Mouse (Mus musculus): ENCODE measurements around the gene Fcgr1. TPM values are rescaled to one million over a fixed set of nuclear protein-coding genes. Genes with fewer than 3 reads are reported as not detected.

Fcgr1 gene
- polyA plus RNA-seq, 1 experiment from 2014 or later, result 4.7 TPM

DNA sequence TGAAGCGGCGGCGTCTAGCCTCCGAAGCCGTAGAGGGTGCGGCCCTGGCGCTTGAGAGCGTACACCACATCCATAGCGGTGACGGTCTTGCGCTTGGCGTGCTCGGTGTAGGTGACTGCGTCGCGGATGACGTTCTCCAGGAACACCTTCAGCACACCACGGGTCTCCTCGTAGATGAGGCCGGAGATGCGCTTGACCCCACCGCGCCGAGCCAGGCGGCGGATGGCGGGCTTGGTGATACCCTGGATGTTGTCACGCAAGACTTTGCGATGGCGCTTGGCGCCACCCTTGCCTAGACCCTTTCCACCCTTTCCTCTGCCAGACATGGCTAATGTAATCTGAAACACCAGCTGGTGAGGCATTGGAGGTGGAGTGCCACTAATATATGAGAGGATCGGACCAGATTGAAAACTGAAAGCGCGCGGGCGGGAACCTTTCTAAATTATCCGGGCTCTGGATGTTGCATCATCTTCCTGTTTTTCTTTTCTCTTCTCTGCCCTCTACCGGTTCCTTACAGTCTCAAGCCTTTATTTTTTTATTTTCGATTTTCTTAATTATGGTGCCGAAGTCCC, 30.7 kb downstream of the Fcgr1 start, which contains the start of gene Hist2h4:
Gene Hist2h4, minus strand, starts transcription at position 333 of the 572 bp plus-strand sequence.
- H3K4me1 ChIP-seq (ENCODE audit: insufficient read depth, low read depth, low read length), result peaks cover 6% of the 10 kb centered on the region; the same call in 1 of the 2 replicates
- H3K4me2 ChIP-seq (replicated peaks; ENCODE audit: low read depth, low read length), result peak within 1 kb of the TSS; percentile 62
- H3K36me3 ChIP-seq (ENCODE audit: insufficient read depth, low read length), result no peaks in the 10 kb centered on the region
- DNase-seq (ENCODE audit: low spot score) (peak; percentile 98), ATAC-seq (peak; percentile 83)
- peaks cover 10% of the 10 kb centered on the region; the same call in 1 of the 2 replicates for H3K27me3 ChIP-seq (replicated peaks; ENCODE audit: insufficient read depth, low read length)
- no peaks in the 10 kb centered on the region for H3K9me3 ChIP-seq (ENCODE audit: low read length)
- WGBS, result under 1% methylated on average over 40 of the region's 40 CpGs
- H3K4me3 ChIP-seq (ENCODE audit: low read depth, low read length), result peak within 1 kb of the TSS; percentile 56
- TF ChIP-seq CTCF (IDR thresholded peaks at IDR 0.05) (peak; percentile 63), EP300 (IDR thresholded peaks at IDR 0.05) (peak; percentile 94)
- peak within 1 kb of the TSS; percentile 94 for H3K27ac ChIP-seq (ENCODE audit: low read length)
- peak within 1 kb of the TSS; percentile 62 for H3K9ac ChIP-seq (replicated peaks; ENCODE audit: low read depth)

GRCm38 (mm10) chr3:96262216-96262875, 31.4 kb downstream of the Fcgr1 start:
- Histone ChIP-seq H3K9ac (replicated peaks; ENCODE audit: low read depth) (peak overlapping the region; percentile 62), H3K4me2 (replicated peaks; ENCODE audit: low read depth, low read length) (peak overlapping the region; percentile 62), H3K9me3 (ENCODE audit: low read length) (no peaks in the 10 kb centered on the region), H3K27me3 (replicated peaks; ENCODE audit: insufficient read depth, low read length) (peaks cover 10% of the 10 kb centered on the region; the same call in 1 of the 2 replicates), H3K27ac (ENCODE audit: low read length) (peak overlapping the region; percentile 92), H3K4me3 (ENCODE audit: low read depth, low read length) (peak overlapping the region; percentile 56), H3K4me1 (ENCODE audit: insufficient read depth, low read depth, low read length) (peaks cover 6% of the 10 kb centered on the region; the same call in 1 of the 2 replicates), H3K36me3 (ENCODE audit: insufficient read depth, low read length) (no peaks in the 10 kb centered on the region)
- TF ChIP-seq CTCF (IDR thresholded peaks at IDR 0.05), result 0 out of 2 replicates have a peak, but pooled peaks have one; percentile 0
- TF ChIP-seq EP300 (IDR thresholded peaks at IDR 0.05), result no peak
- DNase-seq (ENCODE audit: low spot score), result peak; percentile 95
- under 1% methylated on average over 19 of the region's 19 CpGs for WGBS
- ATAC-seq, result peak; percentile 85

DNA sequence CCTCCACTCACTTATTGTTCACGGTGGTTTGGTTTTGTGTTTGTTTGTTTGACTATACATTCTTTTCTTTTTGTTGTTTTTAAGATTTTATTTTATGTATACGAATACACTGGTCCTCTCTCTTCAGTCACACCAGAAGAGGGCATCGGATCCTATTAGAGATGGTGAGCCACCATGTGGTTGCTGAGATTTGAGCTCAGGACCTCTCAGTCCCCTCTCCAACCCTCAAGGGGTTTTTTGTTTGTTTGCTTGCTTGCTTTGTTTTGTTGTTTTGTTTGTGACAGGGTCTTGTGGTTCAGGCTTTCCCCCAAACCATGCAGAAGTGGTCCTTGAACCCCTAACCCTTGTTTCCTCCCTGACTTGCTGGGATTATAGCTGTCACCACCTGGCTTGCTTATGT, 32.1 kb downstream of the Fcgr1 start:
- no peak for DNase-seq (ENCODE audit: low spot score)
- WGBS, result 51% methylated on average over 3 of the region's 3 CpGs
- peak overlapping the region; percentile 62 for H3K4me2 ChIP-seq (replicated peaks; ENCODE audit: low read depth, low read length)
- H3K4me3 ChIP-seq (ENCODE audit: low read depth, low read length), result peak overlapping the region; percentile 56; the same call in 1 of the 2 replicates
- H3K4me1 ChIP-seq (ENCODE audit: insufficient read depth, low read depth, low read length), result peaks cover 6% of the 10 kb centered on the region; the same call in 1 of the 2 replicates
- peak; percentile 42 for TF ChIP-seq CTCF (IDR thresholded peaks at IDR 0.05)
- TF ChIP-seq EP300 (IDR thresholded peaks at IDR 0.05), result no peak
- peak overlapping the region; percentile 92 for H3K27ac ChIP-seq (ENCODE audit: low read length)
- no peaks in the 10 kb centered on the region for H3K9me3 ChIP-seq (ENCODE audit: low read length)
- no peak overlapping the region for H3K9ac ChIP-seq (replicated peaks; ENCODE audit: low read depth)
- ATAC-seq, result no peak
- H3K27me3 ChIP-seq (replicated peaks; ENCODE audit: insufficient read depth, low read length), result peaks cover 10% of the 10 kb centered on the region; the same call in 1 of the 2 replicates
- no peaks in the 10 kb centered on the region for H3K36me3 ChIP-seq (ENCODE audit: insufficient read depth, low read length)

DNA sequence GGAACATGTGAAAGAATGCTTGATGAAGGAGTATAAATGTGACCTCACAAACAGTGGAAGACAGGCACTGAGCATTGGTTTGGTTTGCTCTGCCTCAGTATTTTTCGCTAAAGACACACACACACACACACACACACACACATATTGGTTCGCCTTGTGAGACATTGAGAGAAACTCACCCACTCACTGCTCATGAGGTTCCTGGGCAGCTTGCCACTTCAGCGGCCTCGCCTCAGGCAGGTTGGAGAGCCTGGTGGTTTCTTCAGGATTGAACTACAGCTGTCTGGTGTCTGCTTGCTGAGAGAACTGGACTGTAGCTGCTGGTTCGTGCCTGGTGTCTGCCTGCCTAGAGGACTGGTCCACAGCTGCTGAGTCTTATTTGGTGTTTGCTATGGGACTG, 33.5 kb downstream of the Fcgr1 start:
- no peak for DNase-seq (ENCODE audit: low spot score)
- H3K9me3 ChIP-seq (ENCODE audit: low read length), result no peaks in the 10 kb centered on the region
- no peak for TF ChIP-seq EP300 (IDR thresholded peaks at IDR 0.05)
- ATAC-seq, result no peak
- peaks cover 6% of the 10 kb centered on the region; the same call in 1 of the 2 replicates for H3K4me1 ChIP-seq (ENCODE audit: insufficient read depth, low read depth, low read length)
- no peak overlapping the region for H3K9ac ChIP-seq (replicated peaks; ENCODE audit: low read depth)
- no peak overlapping the region for H3K4me3 ChIP-seq (ENCODE audit: low read depth, low read length)
- peaks cover 10% of the 10 kb centered on the region; the same call in 1 of the 2 replicates for H3K27me3 ChIP-seq (replicated peaks; ENCODE audit: insufficient read depth, low read length)
- no peaks in the 10 kb centered on the region for H3K36me3 ChIP-seq (ENCODE audit: insufficient read depth, low read length)
- H3K4me2 ChIP-seq (replicated peaks; ENCODE audit: low read depth, low read length), result no peak overlapping the region
- H3K27ac ChIP-seq (ENCODE audit: low read length), result no peak overlapping the region
- 85% methylated on average over 5 of the region's 5 CpGs for WGBS

GRCm38 (mm10) chr3:96257190-96257589, 36.6 kb downstream of the Fcgr1 start:
- H3K4me3 ChIP-seq (ENCODE audit: low read depth, low read length), result no peak overlapping the region
- H3K27me3 ChIP-seq (replicated peaks; ENCODE audit: insufficient read depth, low read length), result peaks cover 13% of the 10 kb centered on the region
- ATAC-seq (peak; percentile 46), DNase-seq (ENCODE audit: low spot score) (peak; percentile 74)
- WGBS, result 58% methylated on average over 3 of the region's 3 CpGs
- H3K36me3 ChIP-seq (ENCODE audit: insufficient read depth, low read length), result no peaks in the 10 kb centered on the region
- no peak overlapping the region for H3K9ac ChIP-seq (replicated peaks; ENCODE audit: low read depth)
- no peak overlapping the region for H3K27ac ChIP-seq (ENCODE audit: low read length)
- no peak overlapping the region for H3K4me2 ChIP-seq (replicated peaks; ENCODE audit: low read depth, low read length)
- H3K4me1 ChIP-seq (ENCODE audit: insufficient read depth, low read depth, low read length), result peaks cover 5% of the 10 kb centered on the region; the same call in 1 of the 2 replicates
- no peaks in the 10 kb centered on the region for H3K9me3 ChIP-seq (ENCODE audit: low read length)
- no peak for TF ChIP-seq EP300 (IDR thresholded peaks at IDR 0.05)
- no peak for TF ChIP-seq CTCF (IDR thresholded peaks at IDR 0.05)

DNA sequence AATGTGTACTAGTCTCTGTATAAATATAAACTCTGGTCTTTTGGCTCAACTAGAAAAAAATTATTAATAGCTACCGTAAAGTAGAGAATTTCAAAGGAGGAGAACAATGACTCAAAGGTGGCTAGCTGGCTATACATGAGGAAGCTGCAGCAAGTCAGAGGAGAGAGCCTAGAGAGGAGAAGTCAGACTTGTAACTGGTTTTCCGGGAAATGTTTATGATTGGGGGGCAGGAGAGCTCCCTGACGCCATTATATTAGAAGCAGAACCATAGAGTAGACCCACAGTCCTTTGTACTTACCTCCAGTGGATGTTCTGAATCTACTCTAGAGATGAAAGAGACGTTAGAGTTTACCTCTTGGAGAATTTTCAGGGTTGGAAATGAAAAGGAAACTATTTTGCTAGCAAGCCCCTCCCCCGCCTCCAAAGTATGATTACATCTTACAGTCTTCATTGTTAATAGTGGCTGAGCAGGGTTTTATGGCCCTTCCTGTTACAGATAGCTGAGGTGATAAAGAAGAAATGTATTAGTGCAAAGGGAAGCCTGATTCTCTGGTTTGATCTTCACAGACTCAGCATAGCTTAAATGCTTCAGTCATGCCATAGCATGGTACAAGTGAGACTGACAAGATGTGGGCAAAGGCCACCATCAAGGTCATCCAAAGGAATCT, 37.7 kb downstream of the Fcgr1 start:
- peaks cover 13% of the 10 kb centered on the region for H3K27me3 ChIP-seq (replicated peaks; ENCODE audit: insufficient read depth, low read length)
- DNase-seq (ENCODE audit: low spot score) (no peak), ATAC-seq (peak; percentile 32; the same call in 1 of the 2 replicates)
- no peaks in the 10 kb centered on the region for H3K36me3 ChIP-seq (ENCODE audit: insufficient read depth, low read length)
- H3K9me3 ChIP-seq (ENCODE audit: low read length), result no peaks in the 10 kb centered on the region
- no peak for TF ChIP-seq CTCF (IDR thresholded peaks at IDR 0.05)
- peak; percentile 39 for TF ChIP-seq EP300 (IDR thresholded peaks at IDR 0.05)
- no peak overlapping the region for H3K27ac ChIP-seq (ENCODE audit: low read length)
- 44% methylated on average over 5 of the region's 5 CpGs for WGBS
- H3K4me2 ChIP-seq (replicated peaks; ENCODE audit: low read depth, low read length), result no peak overlapping the region
- H3K4me3 ChIP-seq (ENCODE audit: low read depth, low read length), result no peak overlapping the region
- no peak overlapping the region for H3K9ac ChIP-seq (replicated peaks; ENCODE audit: low read depth)
- no peaks in the 10 kb centered on the region for H3K4me1 ChIP-seq (ENCODE audit: insufficient read depth, low read depth, low read length)

All from lung, postnatal 0 days (tissue).